Mouse (Mus musculus) layer of hippocampus, adult 11-12 months (tissue): ENCODE measurements around the gene Anpep.

Source experiments
- DNase-seq: peaks from one replicate; pipeline ENCODE4 v3.0.0; 2022; ENCODE audit warnings: low spot score

Gene Anpep

DNA sequence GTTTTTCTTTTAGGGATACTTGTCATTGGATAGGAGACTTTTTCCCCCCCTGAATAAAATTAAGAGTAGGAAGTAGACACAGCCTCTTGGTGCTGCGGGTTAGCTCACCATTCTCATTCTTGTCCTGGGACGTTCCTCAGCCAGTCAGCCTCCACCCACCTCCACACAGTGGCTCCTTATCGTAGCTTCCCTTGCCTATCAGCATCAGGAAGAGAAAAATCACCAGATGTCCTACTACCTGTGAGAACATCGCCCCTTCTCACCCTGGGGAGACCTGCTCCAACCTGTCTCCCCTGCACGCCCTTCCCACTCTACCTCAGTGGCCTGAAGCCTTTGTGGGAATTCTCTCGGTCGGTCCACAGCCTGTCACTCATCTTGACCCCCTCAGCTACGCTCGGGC is at the start of gene Anpep:
Gene Anpep, minus strand, starts transcription at position 249 of the 400 bp plus-strand sequence.
- no peak for DNase-seq

DNA sequence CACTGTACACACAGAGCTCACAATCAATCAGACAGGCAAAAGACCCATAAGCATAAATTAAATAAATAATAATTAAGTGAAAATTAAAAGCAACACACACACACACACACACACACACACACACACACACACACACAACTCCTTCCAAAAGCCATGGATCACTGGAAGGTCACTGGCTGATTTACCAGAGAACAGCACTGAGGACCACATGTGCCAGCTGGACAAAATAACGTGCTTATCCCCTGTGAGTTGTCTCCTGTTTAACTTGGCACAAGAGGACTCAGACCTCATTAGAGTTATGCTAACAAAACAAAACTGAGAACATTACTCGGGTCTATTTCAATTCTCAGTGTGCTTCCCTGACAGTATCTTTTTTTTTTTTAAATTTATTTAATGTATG is 46.5 kb upstream of the Anpep start:
- no peak for DNase-seq

DNA sequence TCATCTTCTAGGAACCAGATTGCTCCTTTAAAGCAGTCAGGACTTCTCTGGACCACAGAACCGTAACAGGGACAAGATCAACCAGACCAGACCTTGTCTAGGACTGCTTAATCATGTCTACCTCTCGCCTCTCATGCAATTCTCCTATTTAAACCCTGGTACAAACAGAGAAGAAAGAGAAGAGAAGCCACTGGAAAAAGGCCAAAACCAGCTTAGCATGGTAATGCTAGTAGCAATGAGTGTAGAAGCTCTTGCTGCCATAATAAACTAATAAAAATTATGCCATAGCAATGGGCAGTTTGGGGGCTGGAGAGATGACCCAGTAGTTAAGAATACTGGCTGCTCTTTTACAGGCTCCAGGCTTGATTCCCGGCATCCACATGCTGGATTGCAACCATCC is 46.1 kb upstream of the Anpep start:
- no peak for DNase-seq

DNA sequence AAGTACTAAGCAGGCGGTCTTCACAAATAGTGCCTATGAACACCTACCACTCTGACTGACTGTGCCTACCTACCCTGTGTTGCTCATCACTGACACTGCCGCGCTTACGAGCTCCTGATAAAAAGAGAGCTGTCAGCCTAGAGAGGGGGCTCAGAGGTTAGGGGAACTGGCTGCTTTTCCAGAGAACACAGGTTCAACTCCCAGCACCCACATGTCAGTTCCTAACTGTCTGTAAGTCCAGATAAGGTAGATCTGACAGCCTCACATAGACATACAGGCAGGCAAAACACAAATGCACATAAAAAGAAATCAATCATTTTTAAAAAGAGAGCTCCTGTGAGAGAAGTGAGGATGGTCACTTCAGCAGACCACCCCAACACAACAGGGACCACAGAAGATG is 44.3 kb upstream of the Anpep start:
- no peak for DNase-seq

DNA sequence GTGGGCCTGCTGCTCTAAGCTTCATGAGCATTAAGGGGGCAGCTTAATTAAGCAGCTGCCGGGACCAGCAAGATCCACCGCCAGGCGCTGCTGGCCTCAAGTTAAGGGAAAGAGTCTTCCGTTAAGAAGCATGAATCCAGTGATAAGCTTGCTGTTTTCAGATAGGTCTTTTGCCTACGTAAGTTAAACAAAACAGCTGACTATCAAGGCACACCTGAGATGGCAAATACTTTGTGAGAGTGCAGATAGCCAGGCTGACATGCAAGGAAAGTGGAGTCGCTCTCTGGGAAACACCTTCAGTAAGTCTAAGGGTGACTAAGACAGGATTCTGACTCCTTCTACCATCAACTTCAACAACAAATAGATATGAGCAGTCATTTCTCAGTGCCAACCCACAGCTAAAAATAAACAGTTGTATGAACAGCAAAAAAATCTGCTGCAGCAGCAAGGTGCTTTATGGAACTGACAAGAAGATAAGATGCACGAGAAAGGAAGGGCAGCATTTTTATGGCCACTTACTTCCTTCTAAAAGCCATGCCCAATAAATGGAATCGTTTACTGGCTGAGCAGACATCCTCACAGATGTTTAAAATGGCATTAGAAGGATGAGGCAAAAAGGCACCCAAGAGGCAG is 42.4 kb upstream of the Anpep start:
- no peak for DNase-seq

DNA sequence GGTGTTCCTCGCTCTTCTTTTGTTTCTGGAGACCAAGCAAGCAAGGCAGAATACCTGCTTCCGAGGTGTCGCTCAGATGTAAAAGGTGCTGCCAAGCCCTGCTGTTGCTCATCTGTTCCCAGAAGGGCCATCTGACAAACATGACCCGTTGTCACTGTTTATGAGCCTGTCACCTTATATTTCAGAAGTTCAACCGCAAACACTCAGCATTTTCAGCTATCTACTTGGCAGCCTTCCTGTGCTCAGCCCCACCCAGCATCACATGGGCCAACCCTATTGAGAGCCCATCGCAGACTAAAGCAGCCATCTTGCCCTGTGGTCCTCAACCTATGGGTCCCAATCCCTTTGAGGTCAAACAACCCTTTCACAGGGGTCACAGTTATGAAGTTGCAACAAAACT is 39.9 kb upstream of the Anpep start:
- no peak for DNase-seq

DNA sequence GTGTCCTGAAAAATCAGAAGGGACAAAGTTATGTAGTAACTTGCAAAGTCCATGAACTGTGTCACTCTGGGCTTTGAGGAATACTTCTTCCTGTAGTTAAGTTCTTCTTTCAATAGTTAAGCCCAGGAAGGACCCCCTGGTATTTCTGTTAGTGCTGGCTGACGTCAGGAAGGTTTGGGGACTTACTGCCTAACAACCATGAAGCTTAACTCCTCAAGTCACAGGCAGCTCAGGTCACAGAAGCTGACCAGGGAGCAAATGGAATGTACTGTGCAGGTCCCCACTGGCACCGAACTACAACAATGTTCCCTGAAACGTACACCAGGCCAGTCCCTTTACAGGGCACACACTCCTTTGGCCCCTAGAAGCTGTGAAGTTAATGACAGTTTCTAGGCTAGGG is 34.4 kb upstream of the Anpep start:
- no peak for DNase-seq

DNA sequence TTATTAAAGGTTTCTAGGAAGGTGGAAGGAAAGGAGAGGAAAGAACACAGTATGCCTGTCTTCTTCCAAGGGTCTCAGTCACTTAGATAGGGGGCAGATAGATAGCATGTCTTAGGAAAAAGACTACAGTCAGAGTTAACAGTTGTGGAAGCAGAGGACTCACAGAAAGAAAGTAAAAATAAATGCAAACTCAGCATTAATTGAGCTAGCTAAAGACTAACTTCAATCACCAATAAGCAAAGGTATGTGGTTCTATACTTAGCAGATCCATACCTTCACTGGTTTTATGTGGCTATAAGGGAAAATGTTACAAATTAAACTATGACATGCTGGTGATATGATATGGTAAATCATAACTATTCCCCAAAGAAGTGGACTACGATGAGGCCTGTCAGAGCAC is 33.9 kb upstream of the Anpep start:
- no peak for DNase-seq

DNA sequence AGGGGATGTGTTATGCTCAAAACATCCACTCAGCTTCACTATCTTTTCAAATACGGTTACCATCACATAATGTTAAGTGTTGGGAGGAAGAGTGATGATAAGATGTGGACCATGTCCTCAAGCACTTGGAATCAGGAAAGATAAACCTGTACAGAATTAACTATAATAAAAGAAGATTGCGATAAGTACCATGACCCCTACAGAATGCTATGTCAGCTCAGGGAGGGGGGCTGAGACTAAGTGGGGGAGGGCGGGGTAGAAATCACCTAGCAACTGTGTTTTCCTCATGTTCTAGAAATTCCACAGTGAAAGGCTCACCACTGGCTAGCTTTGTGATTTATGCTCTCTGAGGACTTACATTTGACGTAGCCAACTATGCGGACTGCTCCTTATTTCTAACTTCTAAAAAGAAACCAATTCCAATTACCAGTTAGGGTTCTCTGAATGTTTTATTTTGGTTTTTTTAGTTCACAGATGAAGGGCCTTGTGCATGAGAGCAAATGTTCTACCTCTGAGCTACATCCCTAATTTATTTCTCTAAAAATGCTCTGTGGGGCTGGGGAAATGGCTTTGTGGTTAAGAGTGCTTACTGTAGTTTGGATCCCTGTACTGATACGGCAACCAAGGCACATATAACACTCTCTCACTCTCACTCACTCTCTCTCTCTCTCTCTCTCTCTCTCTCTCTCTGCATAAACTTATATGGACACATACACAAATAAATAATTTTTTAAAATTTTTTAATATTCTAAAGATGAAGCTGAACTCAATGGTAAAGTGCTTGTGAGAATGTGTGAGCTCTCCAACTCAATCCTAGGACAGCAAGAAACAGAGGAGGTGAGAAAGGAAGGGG is 31.9 kb upstream of the Anpep start:
- DNase-seq = no peak

DNA sequence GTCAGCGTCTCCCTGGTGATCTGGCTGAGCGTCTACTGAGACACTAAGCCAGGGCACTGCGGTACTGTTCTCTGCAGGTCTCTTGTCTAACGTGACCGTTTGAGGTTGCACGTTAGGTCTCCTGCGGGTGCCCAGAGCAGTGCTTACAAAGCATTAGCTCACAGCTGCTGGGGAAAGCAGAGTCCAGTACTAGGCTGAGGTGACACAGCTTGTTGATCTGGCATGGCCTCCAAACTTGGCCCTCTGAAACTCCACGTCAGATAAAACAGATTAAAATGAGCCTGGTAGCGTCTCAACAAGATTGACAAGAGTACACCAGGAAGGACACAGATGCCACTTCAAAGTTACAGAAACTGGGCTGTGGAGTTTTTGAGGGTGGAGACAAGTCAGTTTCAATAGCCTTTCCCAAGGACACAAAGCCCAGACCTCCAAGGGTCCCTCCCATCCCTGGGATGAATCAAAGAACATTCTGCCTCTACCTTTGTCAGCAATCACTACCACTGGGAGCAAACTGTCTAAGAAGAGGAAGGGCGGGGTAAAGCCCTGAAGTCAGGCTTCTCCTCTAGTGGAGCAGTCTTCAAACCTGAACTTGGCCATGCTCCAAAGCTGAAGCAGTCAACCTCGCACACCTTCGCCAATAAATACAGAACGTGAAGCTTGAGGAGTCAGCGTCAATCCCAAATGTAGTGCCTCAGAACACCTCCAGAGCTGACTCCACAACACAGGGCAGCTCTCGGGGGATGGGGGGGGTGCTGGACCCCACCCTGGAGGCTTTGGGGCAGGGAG is 29.8 kb upstream of the Anpep start:
- DNase-seq = no peak

DNA sequence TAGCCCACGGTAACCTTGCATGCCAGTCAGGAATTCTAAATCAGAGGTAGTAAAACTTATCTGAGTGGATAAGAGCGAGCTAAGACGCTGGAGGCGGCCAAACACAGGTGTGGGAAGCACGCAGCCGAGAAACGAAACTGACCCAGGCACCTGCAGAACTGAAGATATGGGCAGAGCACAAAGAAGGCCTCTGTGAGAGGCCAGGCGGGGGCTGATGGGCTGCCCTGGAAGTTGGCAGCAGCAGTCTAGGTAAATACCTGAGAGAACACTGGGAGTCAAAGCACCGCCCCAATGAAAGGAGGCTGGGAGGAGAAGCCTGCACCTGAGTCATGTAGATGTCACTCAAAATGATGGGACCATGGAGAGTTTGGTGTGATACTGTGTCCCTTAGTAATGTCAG is 27.7 kb upstream of the Anpep start:
- no peak for DNase-seq

DNA sequence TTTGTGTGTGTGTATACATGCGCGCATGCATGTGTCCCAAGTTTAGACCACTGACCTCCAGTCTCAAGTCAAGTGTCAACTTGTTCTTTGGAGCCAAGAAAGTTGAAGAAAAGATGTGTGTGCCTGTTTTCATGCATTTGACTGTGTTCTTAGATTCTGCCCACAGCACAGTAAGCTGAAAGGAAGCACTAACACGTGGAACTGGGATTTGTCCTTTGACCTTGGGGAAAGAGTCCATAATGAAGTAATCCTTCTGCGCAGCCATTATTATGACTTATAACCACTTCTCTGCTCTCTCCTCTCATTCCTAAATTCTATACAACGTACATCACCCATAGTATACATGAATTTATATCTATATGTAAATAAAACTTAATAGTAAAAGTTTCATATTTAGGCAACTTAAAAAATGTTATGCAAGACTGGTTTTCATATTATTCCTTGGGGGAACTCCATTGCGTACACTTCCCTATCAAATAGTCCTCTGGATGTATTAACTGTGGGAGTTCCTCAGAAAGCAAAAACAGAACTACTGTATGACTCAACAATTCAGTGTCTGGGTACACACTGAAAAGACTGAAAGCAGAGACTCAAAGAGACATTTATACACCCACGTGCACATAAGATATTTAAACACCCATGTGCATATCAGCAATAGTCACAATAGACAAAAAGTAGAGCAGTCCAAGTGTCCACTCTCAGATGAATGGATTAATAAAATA is 22.9 kb upstream of the Anpep start:
- no peak for DNase-seq

DNA sequence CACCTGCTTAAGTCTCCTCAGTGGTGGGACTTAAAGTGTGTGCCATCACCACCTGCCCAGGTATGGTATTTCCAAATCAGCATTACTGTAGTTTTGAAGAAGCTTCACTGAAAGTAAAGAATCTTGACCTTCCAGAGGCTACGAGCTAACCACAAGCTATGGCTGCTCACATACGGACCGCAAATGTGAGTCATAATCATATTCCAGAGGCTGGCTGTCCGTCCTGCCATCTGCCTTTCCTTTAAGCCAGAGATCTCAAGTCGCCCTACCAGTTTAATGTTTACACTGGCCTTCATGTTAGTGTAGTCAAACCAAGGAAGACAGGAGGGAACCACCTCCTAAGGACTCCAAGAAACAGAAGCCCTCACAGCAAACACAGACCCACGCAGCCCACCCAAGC is 21.0 kb upstream of the Anpep start:
- no peak for DNase-seq

DNA sequence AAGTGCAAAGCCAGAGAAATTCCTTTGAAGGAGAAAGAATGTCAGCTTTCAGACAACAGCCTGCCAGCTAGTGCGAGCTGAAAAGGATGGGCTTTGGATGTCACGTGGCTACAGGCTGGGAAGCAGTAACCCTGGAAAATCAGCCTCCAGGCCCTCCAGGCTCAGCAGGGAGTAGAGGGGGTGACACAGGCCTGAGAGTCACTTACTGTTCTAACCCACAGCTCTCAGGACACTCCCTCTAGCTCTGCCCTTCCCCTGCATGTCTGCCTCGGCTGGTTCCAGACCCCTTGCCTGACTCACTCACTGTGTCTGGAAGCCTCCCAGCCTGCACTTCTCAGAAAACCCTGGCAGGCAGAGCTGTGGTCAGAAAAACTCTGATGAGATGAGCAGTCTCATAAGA is 20.1 kb upstream of the Anpep start:
- DNase-seq = no peak

DNA sequence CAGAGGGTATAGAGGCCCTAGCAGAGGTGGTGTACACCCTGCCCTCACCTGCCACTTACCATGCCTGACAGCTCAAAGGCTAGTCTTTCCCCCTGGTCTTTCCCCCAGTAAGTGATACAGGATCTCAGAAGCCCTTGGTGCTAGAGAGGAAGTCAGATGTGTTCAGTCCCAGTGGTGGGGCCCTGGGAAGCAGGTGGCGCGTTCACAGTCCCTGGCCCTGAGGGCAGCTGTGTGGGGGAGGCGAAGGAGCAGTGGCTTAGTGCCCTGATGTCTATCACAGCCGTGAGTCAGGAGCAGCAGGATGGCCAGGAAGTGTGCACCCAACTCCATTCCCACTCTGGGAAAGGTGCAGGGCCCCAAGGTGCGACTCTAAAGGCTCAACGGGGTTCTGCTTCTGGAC is 19.2 kb upstream of the Anpep start:
- no peak for DNase-seq

DNA sequence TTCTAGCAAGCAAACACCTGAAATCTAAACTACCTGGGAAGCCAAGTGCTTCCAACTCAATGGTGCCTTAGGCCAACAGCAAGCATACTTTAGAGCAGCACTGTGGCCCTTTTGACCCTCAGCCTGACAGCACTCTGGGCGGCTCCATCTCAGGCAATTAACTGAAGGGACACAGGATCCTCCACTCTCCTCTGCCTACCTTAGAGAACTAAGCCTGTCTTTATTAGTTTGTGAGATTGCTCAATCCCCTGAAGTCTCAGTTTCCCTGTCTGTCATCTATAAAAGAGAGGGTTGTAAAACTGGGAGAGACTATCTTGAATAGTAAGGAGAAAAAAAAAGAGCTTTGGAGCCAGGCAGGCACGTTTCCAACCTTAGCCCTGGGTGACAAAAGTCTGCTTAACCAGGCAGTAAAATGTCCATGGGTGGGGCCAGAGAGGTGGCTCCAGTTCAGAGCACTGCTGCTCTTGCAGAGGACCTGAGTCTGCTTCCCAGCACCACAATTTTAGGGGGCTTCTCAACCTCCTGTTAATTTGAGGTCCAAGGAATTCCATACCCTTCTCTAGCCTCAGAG is 17.7 kb upstream of the Anpep start:
- DNase-seq = no peak

DNA sequence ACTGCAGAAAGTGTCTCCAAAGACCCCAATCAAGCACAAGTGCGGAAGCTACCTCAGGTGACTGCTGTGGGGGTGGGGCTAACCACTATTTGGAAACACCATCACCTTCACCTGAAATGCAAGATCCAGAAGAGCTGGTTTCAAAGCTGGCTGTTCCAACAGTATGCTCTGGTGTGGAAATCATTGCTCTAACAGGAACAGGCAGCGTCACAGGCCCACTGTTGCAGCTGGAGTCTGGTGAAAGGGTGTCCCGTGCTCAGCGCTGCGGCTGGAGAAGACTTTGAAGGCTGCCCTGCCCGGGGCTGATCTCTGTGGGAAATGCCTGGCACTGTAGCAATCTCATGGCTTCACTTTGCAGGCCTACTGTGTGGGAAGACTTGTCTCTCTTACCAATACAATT is 12.5 kb upstream of the Anpep start:
- no peak for DNase-seq

DNA sequence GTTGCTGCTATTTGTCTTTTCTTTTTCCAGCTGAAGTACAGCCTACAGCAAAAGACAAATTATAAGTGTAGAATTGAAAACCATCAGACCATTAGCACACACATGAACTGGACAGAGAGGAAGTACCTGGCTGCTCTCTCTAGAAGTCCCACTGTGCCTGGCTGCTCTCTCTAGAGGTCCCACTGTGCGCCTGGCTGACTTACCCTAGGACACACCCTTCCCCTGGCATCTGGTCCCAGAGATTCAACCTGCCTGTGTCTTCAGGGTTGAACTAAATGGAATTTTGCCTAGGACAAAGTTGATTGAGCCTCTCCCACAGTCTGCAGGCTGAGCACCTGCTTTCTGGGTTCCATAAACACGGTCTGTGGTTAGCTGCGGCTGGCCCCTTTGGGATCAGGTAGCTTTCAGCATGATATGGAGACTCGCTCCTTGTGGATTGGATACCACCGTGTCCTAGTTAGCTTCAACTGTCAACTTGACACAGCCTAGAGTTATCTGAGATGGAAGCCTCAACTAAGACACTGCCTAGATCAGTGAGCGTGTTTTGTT is 11.0 kb upstream of the Anpep start:
- DNase-seq = no peak

DNA sequence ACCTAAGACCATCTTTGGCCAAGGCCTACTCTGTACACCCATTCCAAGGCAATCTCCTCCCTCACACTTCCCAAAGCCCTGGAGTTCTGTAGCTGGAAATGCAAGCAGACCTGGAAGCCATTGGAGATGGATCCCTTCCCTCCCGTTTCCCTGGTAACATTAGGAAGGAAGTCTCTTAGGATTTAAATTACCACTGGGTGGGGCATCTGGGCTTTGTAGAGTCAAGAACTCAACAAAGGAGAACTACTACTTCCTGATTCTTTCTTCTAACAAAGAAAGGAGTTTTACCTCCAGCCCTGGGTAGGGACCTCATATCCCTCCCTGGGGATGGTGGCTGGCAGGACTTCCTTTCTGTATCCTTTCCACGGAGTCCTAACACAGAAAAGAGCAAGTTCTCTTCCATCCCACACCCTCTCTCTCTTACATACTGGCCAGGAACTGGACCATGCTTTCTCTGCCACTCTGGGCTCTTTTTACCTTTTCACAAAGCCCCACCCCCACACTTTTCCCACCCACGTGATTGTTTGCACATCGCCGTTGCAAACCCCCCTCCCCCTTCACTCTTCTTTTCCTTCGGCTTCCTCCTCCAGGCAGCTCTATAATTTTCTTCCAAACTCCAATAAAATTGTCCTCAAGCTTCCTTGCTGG is 8.3 kb upstream of the Anpep start:
- no peak for DNase-seq

DNA sequence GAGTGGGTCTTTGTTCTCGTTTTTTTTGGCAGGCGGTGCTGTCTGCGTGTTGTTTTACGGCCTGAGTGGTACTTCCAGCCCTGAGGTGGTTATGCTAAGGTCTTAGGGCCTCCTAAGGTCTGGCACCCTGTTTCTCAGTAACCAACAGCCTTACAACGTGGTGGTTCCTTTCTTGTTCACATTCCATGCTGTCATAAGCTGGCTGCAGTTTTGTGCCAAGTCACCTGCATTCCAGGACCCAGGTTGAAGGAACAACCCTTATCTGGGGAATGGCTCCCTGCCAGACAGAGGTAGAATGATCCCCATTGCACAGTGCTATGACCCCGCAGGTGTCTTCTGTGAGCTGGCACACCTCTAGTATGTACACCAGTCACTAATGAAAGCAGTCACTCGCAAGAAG is 7.6 kb upstream of the Anpep start:
- DNase-seq = no peak

DNA sequence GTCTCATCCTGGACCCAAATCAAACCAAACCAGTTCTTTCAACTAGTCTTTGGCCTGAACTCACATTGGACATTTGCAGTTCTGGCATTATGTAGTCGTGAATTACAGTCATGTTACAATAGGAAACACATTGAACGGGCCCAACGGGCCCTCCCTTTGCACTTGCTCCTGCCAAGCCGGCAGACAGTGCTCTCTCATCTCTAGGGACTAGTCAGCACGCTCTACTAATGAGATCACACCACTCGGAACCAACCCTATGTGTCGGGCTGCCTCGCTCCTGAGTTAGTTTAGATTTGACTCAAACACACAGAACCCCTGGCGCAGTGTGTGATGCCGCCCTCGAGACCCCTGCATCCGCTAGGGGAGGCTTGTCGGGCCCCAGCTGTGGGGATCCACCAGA is 7.0 kb upstream of the Anpep start:
- no peak for DNase-seq
